Comparison of ENCODE assay signal across 8 mouse cellular contexts in the genomic region with DNA sequence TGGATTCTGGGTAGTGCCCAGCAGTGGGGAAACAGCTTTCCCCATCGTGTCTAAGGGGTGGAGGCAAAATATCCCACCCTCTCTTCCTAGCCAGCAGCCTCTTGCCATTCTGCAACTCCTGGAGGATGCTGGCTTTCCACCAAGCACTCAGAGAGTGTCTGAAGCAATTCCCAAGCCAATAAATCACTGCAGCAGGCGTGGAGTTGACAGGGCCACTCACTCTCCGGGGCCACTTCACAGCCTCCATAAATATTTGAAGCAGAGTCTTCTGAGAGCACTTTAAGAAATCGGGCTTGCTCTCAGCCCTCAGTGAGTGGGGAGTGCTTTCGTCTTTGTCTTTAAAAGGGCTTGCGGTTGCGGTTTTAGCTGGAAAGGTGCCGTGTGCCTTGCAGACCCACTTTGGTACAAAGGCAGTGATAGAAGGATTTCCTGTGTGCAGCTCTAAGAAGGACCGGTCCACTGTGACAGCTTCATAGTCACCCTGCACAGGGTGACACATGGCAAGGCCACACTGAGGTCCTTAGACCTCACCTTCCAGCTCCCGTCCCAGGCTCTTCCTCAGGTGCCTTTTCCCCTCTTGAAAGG. TPM values are rescaled to one million over a fixed set of nuclear protein-coding genes. Genes with fewer than 3 reads are reported as not detected.
DNase-seq lines count a peak whose midpoint lies in the region; ATAC-seq and TF ChIP-seq lines count a peak whose summit lies in the region.
"Had no signal": no experiment of that assay in that cellular context is flagged by ENCODE, and none has a peak within 500 bp of the region (broad histone marks: within the 10 kb centered on the region; RNA-seq: fewer than 3 reads in every experiment).

No protein-coding gene starts in this region.

- peaks cover 7% of the 10 kb centered on the region; the same call in 1 of the 2 replicates for H3K4me1 ChIP-seq in midbrain, postnatal 0 days (ENCODE audit: insufficient read depth, low read length)
- peaks cover 8% of the 10 kb centered on the region; the same call in 1 of the 2 replicates for H3K4me1 ChIP-seq in midbrain, embryonic 14.5 days (ENCODE audit: control insufficient read depth, insufficient read depth, low read length)
- peaks cover 22% of the 10 kb centered on the region for H3K4me1 ChIP-seq in lung, embryonic 14.5 days (ENCODE audit: insufficient read depth)
- peaks cover 18% of the 10 kb centered on the region for H3K4me1 ChIP-seq in stomach, embryonic 16.5 days (ENCODE audit: control insufficient read depth, insufficient read depth, low read length)
- H3K4me1 ChIP-seq: liver, embryonic 15.5 days had no signal

- DNase-seq in midbrain, postnatal 0 days (ENCODE audit: low spot score): peak; percentile 65
- DNase-seq in midbrain, embryonic 14.5 days: no peak
- DNase-seq in embryo, embryonic 11 days: peak; percentile 45
- DNase-seq in lung, embryonic 14.5 days: peak; percentile 77
- no peak for DNase-seq in layer of hippocampus, adult 18-20 months (ENCODE audit: low spot score in 2 of 2)
- DNase-seq in left cerebral cortex, postnatal 10 days (ENCODE audit: extremely low spot score in 1 of 2, low spot score in 2 of 2): no peak

- no peak overlapping the region for H3K4me3 ChIP-seq in midbrain, postnatal 0 days (ENCODE audit: low read depth, low read length)
- no peak overlapping the region for H3K4me3 ChIP-seq in midbrain, embryonic 14.5 days (replicated peaks; ENCODE audit: low read depth, low read length)
- H3K4me3 ChIP-seq in lung, embryonic 14.5 days (ENCODE audit: low read depth, low read length): no peak overlapping the region
- H3K4me3 ChIP-seq in stomach, embryonic 16.5 days (replicated peaks; ENCODE audit: low read length): no peak overlapping the region
- H3K4me3 ChIP-seq: liver, embryonic 15.5 days had no signal

- 67% methylated on average over 10 of the region's 10 CpGs for WGBS in midbrain, postnatal 0 days
- WGBS in midbrain, embryonic 14.5 days: 71% methylated on average over 10 of the region's 10 CpGs
- WGBS in lung, embryonic 14.5 days: 9% methylated on average over 10 of the region's 10 CpGs
- WGBS in stomach, embryonic 16.5 days: 18% methylated on average over 10 of the region's 10 CpGs

- H3K9ac ChIP-seq in midbrain, postnatal 0 days (replicated peaks; ENCODE audit: low read length, poor library complexity, severe bottlenecking): no peak overlapping the region
- no peak overlapping the region for H3K9ac ChIP-seq in midbrain, embryonic 14.5 days (replicated peaks; ENCODE audit: low read length)
- no peak overlapping the region for H3K9ac ChIP-seq in lung, embryonic 14.5 days
- H3K9ac ChIP-seq in stomach, embryonic 16.5 days (ENCODE audit: low read length): 0 out of 2 replicates have a peak overlapping the region, but pooled peaks have one; percentile 3
- H3K9ac ChIP-seq: liver, embryonic 15.5 days had no signal

- no peak for TF ChIP-seq CTCF in midbrain, postnatal 0 days (IDR thresholded peaks at IDR 0.05)
- TF ChIP-seq CTCF in lung, embryonic 14.5 days (IDR thresholded peaks at IDR 0.05; ENCODE audit: low read depth): no peak

- intact Hi-C loops in left cerebral cortex, postnatal 10 days (cut with DNase I): no loop called here

- H3K9me3 ChIP-seq in midbrain, postnatal 0 days (ENCODE audit: low read length): no peaks in the 10 kb centered on the region
- no peaks in the 10 kb centered on the region for H3K9me3 ChIP-seq in midbrain, embryonic 14.5 days (ENCODE audit: control insufficient read depth, low read length)
- H3K9me3 ChIP-seq in lung, embryonic 14.5 days (ENCODE audit: low read depth, low read length): no peaks in the 10 kb centered on the region
- H3K9me3 ChIP-seq in stomach, embryonic 16.5 days (replicated peaks; ENCODE audit: control insufficient read depth, low read length): no peaks in the 10 kb centered on the region
- H3K9me3 ChIP-seq: liver, embryonic 15.5 days had no signal

- H3K36me3 ChIP-seq in midbrain, postnatal 0 days (ENCODE audit: insufficient read depth, low read length): 0 out of 2 replicates have a peak, but pooled peaks cover 4% of the 10 kb centered on the region
- H3K36me3 ChIP-seq in midbrain, embryonic 14.5 days (ENCODE audit: control insufficient read depth, insufficient read depth, low read length): no peaks in the 10 kb centered on the region
- no peaks in the 10 kb centered on the region for H3K36me3 ChIP-seq in lung, embryonic 14.5 days (ENCODE audit: insufficient read depth)
- no peaks in the 10 kb centered on the region for H3K36me3 ChIP-seq in stomach, embryonic 16.5 days (ENCODE audit: control insufficient read depth, insufficient read depth, low read length)
- H3K36me3 ChIP-seq: liver, embryonic 15.5 days had no signal

- no peak overlapping the region for H3K27ac ChIP-seq in midbrain, postnatal 0 days (ENCODE audit: low read depth, low read length)
- H3K27ac ChIP-seq in midbrain, embryonic 14.5 days (replicated peaks; ENCODE audit: low read depth, low read length): no peak overlapping the region
- H3K27ac ChIP-seq in lung, embryonic 14.5 days (ENCODE audit: low read depth): no peak overlapping the region
- H3K27ac ChIP-seq in stomach, embryonic 16.5 days (ENCODE audit: low read length): no peak overlapping the region
- H3K27ac ChIP-seq: liver, embryonic 15.5 days had no signal

- ATAC-seq in midbrain, postnatal 0 days (ENCODE audit: low FRiP score): no peak
- no peak for ATAC-seq in midbrain, embryonic 14.5 days (ENCODE audit: low FRiP score, low TSS enrichment)
- peak; percentile 32 for ATAC-seq in lung, embryonic 14.5 days (ENCODE audit: insufficient read depth)
- no peak; the same call in 1 of the 2 replicates for ATAC-seq in stomach, embryonic 16.5 days (ENCODE audit: insufficient read depth, low FRiP score)

- H3K4me2 ChIP-seq in midbrain, postnatal 0 days (ENCODE audit: low read depth, low read length, poor library complexity, severe bottlenecking): no peak overlapping the region
- H3K4me2 ChIP-seq in midbrain, embryonic 14.5 days (ENCODE audit: low read length): no peak overlapping the region
- peak overlapping the region; percentile 29; the same call in 1 of the 2 replicates for H3K4me2 ChIP-seq in lung, embryonic 14.5 days
- no peak overlapping the region for H3K4me2 ChIP-seq in stomach, embryonic 16.5 days (ENCODE audit: low read depth, low read length)
- H3K4me2 ChIP-seq: liver, embryonic 15.5 days had no signal

- no peaks in the 10 kb centered on the region for H3K27me3 ChIP-seq in midbrain, postnatal 0 days (ENCODE audit: insufficient read depth, low read length)
- no peaks in the 10 kb centered on the region for H3K27me3 ChIP-seq in midbrain, embryonic 14.5 days (ENCODE audit: control insufficient read depth, insufficient read depth, low read length)
- H3K27me3 ChIP-seq in lung, embryonic 14.5 days (ENCODE audit: insufficient read depth, low read length): peaks cover 7% of the 10 kb centered on the region; the same call in 1 of the 2 replicates
- no peaks in the 10 kb centered on the region for H3K27me3 ChIP-seq in stomach, embryonic 16.5 days (ENCODE audit: control insufficient read depth, insufficient read depth, low read length)
- H3K27me3 ChIP-seq: liver, embryonic 15.5 days had no signal

RNA-seq across cellular contexts. Expression of gene Crmp1, which starts 45.0 kb away (rescaled TPM):
- total RNA-seq in midbrain, postnatal 0 days (2014; rRNA removed): 954 and 1,050 TPM in 2 replicates
- polyA plus RNA-seq in midbrain, postnatal 0 days (2015; fragmentation: Nextera tagmentation; extraction: Ambion mirVana): 851 and 872 TPM in 2 replicates
- 906 and 957 TPM in 2 replicates for polyA plus RNA-seq in midbrain, embryonic 14.5 days (2014; fragmentation: Nextera tagmentation; extraction: Ambion mirVana)
- 14.5 and 15.6 TPM in 2 replicates for polyA plus RNA-seq in lung, embryonic 14.5 days (2014; fragmentation: Nextera tagmentation; extraction: Ambion mirVana)
- polyA plus RNA-seq in stomach, embryonic 16.5 days (2015; fragmentation: Nextera tagmentation; extraction: Ambion mirVana): 23.8 and 24.0 TPM in 2 replicates
- total RNA-seq in layer of hippocampus, adult 18-20 months (2021): 100 to 1,000 TPM; 206 to 218 TPM
- total RNA-seq in left cerebral cortex, postnatal 10 days (2021): 100 to 1,000 TPM; 780 to 841 TPM

Comparison
In these comparisons a context has a peak if more than half of its experiments do, and no peak if none do; other contexts are left out.
1. DNase-seq: peak in midbrain, postnatal 0 days (single experiment), embryo, embryonic 11 days (single experiment) and lung, embryonic 14.5 days (single experiment); none in midbrain, embryonic 14.5 days (single experiment), layer of hippocampus, adult 18-20 months (0 of 2) and left cerebral cortex, postnatal 10 days (0 of 2).
2. RNA of gene Crmp1, which starts 45.0 kb away (polyA plus RNA-seq): 906 to 957 TPM in midbrain, embryonic 14.5 days and 851 to 872 TPM in midbrain, postnatal 0 days; 23.8 to 24.0 TPM in stomach, embryonic 16.5 days and 14.5 to 15.6 TPM in lung, embryonic 14.5 days; every median in the first group is over 10 times any median in the second.